Mouse (Mus musculus): Measurements from ENCODE around the gene 1700019N19Rik. TPM values are rescaled to one million over a fixed set of nuclear protein-coding genes. Genes with fewer than 3 reads are reported as not detected.

1700019N19Rik gene
- polyA plus RNA-seq, 1 experiment from 2014 or later, result not detected

- ATAC-seq (ENCODE audit: low FRiP score, low TSS enrichment), result no peak
- 81% methylated on average over 11 of the region's 11 CpGs for WGBS
These were observed 23.1 kb upstream of the 1700019N19Rik start for GRCm38 (mm10) chr19:58817398-58817797.

GRCm38 (mm10) chr19:58816453-58817041 is 22.3 kb upstream of the 1700019N19Rik start:
- H3K27me3 ChIP-seq (ENCODE audit: control insufficient read depth, insufficient read depth, low read length), result no peaks in the 10 kb centered on the region
- no peak overlapping the region for H3K27ac ChIP-seq (replicated peaks; ENCODE audit: low read depth, low read length)
- 85% methylated on average over 17 of the region's 17 CpGs for WGBS

More at GRCm38 (mm10) chr19:58817398-58817797, 23.1 kb upstream of the 1700019N19Rik start:
- Histone ChIP-seq H3K4me3 (replicated peaks; ENCODE audit: low read depth, low read length) (no peak overlapping the region), H3K27me3 (ENCODE audit: control insufficient read depth, insufficient read depth, low read length) (no peaks in the 10 kb centered on the region), H3K9me3 (ENCODE audit: control insufficient read depth, low read length) (no peaks in the 10 kb centered on the region), H3K36me3 (ENCODE audit: control insufficient read depth, insufficient read depth, low read length) (peaks cover 13% of the 10 kb centered on the region), H3K9ac (replicated peaks; ENCODE audit: low read length) (no peak overlapping the region), H3K4me1 (ENCODE audit: control insufficient read depth, insufficient read depth, low read length) (no peaks in the 10 kb centered on the region), H3K4me2 (ENCODE audit: low read length) (no peak overlapping the region), H3K27ac (replicated peaks; ENCODE audit: low read depth, low read length) (no peak overlapping the region)
- DNase-seq, result no peak

GRCm38 (mm10) chr19:58815179-58815922 is 21.1 kb upstream of the 1700019N19Rik start:
- ATAC-seq (ENCODE audit: low FRiP score, low TSS enrichment) (no peak), DNase-seq (no peak)
- 85% methylated on average over 13 of the region's 13 CpGs for WGBS

More at GRCm38 (mm10) chr19:58816453-58817041, 22.3 kb upstream of the 1700019N19Rik start:
- DNase-seq, result no peak
- Histone ChIP-seq H3K9ac (replicated peaks; ENCODE audit: low read length) (no peak overlapping the region), H3K9me3 (ENCODE audit: control insufficient read depth, low read length) (no peaks in the 10 kb centered on the region), H3K4me1 (ENCODE audit: control insufficient read depth, insufficient read depth, low read length) (no peaks in the 10 kb centered on the region), H3K4me2 (ENCODE audit: low read length) (no peak overlapping the region), H3K36me3 (ENCODE audit: control insufficient read depth, insufficient read depth, low read length) (peaks cover 13% of the 10 kb centered on the region), H3K4me3 (replicated peaks; ENCODE audit: low read depth, low read length) (no peak overlapping the region)
- ATAC-seq (ENCODE audit: low FRiP score, low TSS enrichment), result no peak

GRCm38 (mm10) chr19:58810536-58810935 is 16.3 kb upstream of the 1700019N19Rik start:
- ATAC-seq (ENCODE audit: low FRiP score, low TSS enrichment), result no peak
- Histone ChIP-seq H3K9me3 (ENCODE audit: control insufficient read depth, low read length) (no peaks in the 10 kb centered on the region), H3K36me3 (ENCODE audit: control insufficient read depth, insufficient read depth, low read length) (no peaks in the 10 kb centered on the region), H3K27ac (replicated peaks; ENCODE audit: low read depth, low read length) (no peak overlapping the region), H3K4me1 (ENCODE audit: control insufficient read depth, insufficient read depth, low read length) (no peaks in the 10 kb centered on the region), H3K27me3 (ENCODE audit: control insufficient read depth, insufficient read depth, low read length) (no peaks in the 10 kb centered on the region), H3K9ac (replicated peaks; ENCODE audit: low read length) (no peak overlapping the region), H3K4me3 (replicated peaks; ENCODE audit: low read depth, low read length) (no peak overlapping the region), H3K4me2 (ENCODE audit: low read length) (no peak overlapping the region)
- no peak for DNase-seq
- WGBS, result 79% methylated on average over 5 of the region's 5 CpGs

More at GRCm38 (mm10) chr19:58815179-58815922, 21.1 kb upstream of the 1700019N19Rik start:
- Histone ChIP-seq H3K9me3 (ENCODE audit: control insufficient read depth, low read length) (no peaks in the 10 kb centered on the region), H3K36me3 (ENCODE audit: control insufficient read depth, insufficient read depth, low read length) (peaks cover 13% of the 10 kb centered on the region), H3K27me3 (ENCODE audit: control insufficient read depth, insufficient read depth, low read length) (no peaks in the 10 kb centered on the region), H3K9ac (replicated peaks; ENCODE audit: low read length) (no peak overlapping the region), H3K4me1 (ENCODE audit: control insufficient read depth, insufficient read depth, low read length) (no peaks in the 10 kb centered on the region), H3K27ac (replicated peaks; ENCODE audit: low read depth, low read length) (no peak overlapping the region), H3K4me2 (ENCODE audit: low read length) (no peak overlapping the region), H3K4me3 (replicated peaks; ENCODE audit: low read depth, low read length) (no peak overlapping the region)

- Histone ChIP-seq H3K4me1 (ENCODE audit: control insufficient read depth, insufficient read depth, low read length) (no peaks in the 10 kb centered on the region), H3K9ac (replicated peaks; ENCODE audit: low read length) (no peak overlapping the region), H3K4me2 (ENCODE audit: low read length) (no peak overlapping the region), H3K4me3 (replicated peaks; ENCODE audit: low read depth, low read length) (no peak overlapping the region), H3K27me3 (ENCODE audit: control insufficient read depth, insufficient read depth, low read length) (no peaks in the 10 kb centered on the region), H3K36me3 (ENCODE audit: control insufficient read depth, insufficient read depth, low read length) (peaks cover 8% of the 10 kb centered on the region; the same call in 1 of the 2 replicates), H3K27ac (replicated peaks; ENCODE audit: low read depth, low read length) (no peak overlapping the region), H3K9me3 (ENCODE audit: control insufficient read depth, low read length) (no peaks in the 10 kb centered on the region)
- ATAC-seq (ENCODE audit: low FRiP score, low TSS enrichment) (no peak), DNase-seq (no peak)
- 83% methylated on average over 6 of the region's 6 CpGs for WGBS
These were observed 14.6 kb upstream of the 1700019N19Rik start for GRCm38 (mm10) chr19:58808864-58809263.

GRCm38 (mm10) chr19:58806364-58806763 is 12.1 kb upstream of the 1700019N19Rik start:
- peak; percentile 84 for DNase-seq
- Histone ChIP-seq H3K36me3 (ENCODE audit: control insufficient read depth, insufficient read depth, low read length) (peaks cover 23% of the 10 kb centered on the region), H3K4me3 (replicated peaks; ENCODE audit: low read depth, low read length) (no peak overlapping the region), H3K27ac (replicated peaks; ENCODE audit: low read depth, low read length) (no peak overlapping the region), H3K9ac (replicated peaks; ENCODE audit: low read length) (no peak overlapping the region), H3K9me3 (ENCODE audit: control insufficient read depth, low read length) (no peaks in the 10 kb centered on the region), H3K4me2 (ENCODE audit: low read length) (no peak overlapping the region), H3K4me1 (ENCODE audit: control insufficient read depth, insufficient read depth, low read length) (no peaks in the 10 kb centered on the region), H3K27me3 (ENCODE audit: control insufficient read depth, insufficient read depth, low read length) (no peaks in the 10 kb centered on the region)
- ATAC-seq (ENCODE audit: low FRiP score, low TSS enrichment), result no peak
- 6% methylated on average over 3 of the region's 3 CpGs for WGBS

GRCm38 (mm10) chr19:58805191-58805779 is 11.0 kb upstream of the 1700019N19Rik start:
- Histone ChIP-seq H3K4me1 (ENCODE audit: control insufficient read depth, insufficient read depth, low read length) (no peaks in the 10 kb centered on the region), H3K9ac (replicated peaks; ENCODE audit: low read length) (no peak overlapping the region), H3K27ac (replicated peaks; ENCODE audit: low read depth, low read length) (no peak overlapping the region), H3K27me3 (ENCODE audit: control insufficient read depth, insufficient read depth, low read length) (no peaks in the 10 kb centered on the region), H3K9me3 (ENCODE audit: control insufficient read depth, low read length) (no peaks in the 10 kb centered on the region), H3K4me3 (replicated peaks; ENCODE audit: low read depth, low read length) (no peak overlapping the region), H3K36me3 (ENCODE audit: control insufficient read depth, insufficient read depth, low read length) (peaks cover 32% of the 10 kb centered on the region), H3K4me2 (ENCODE audit: low read length) (no peak overlapping the region)
- DNase-seq (no peak), ATAC-seq (ENCODE audit: low FRiP score, low TSS enrichment) (no peak)
- WGBS, result 88% methylated on average over 9 of the region's 9 CpGs

- Histone ChIP-seq H3K9ac (replicated peaks; ENCODE audit: low read length) (no peak overlapping the region), H3K36me3 (ENCODE audit: control insufficient read depth, insufficient read depth, low read length) (peaks cover 18% of the 10 kb centered on the region)
These were observed 931 bp upstream of the 1700019N19Rik start for GRCm38 (mm10) chr19:58795114-58795669.

More at GRCm38 (mm10) chr19:58795114-58795669, 931 bp upstream of the 1700019N19Rik start:
- no peaks in the 10 kb centered on the region for H3K27me3 ChIP-seq (ENCODE audit: control insufficient read depth, insufficient read depth, low read length)
- ATAC-seq (ENCODE audit: low FRiP score, low TSS enrichment) (peak; percentile 43; the same call in 1 of the 2 replicates), DNase-seq (peak; percentile 75)
- peaks cover 5% of the 10 kb centered on the region; the same call in 1 of the 2 replicates for H3K9me3 ChIP-seq (ENCODE audit: control insufficient read depth, low read length)
- H3K4me3 ChIP-seq (replicated peaks; ENCODE audit: low read depth, low read length), result no peak overlapping the region
- H3K27ac ChIP-seq (replicated peaks; ENCODE audit: low read depth, low read length), result peak overlapping the region; percentile 28
- no peak overlapping the region for H3K4me2 ChIP-seq (ENCODE audit: low read length)
- WGBS, result 65% methylated on average over 12 of the region's 12 CpGs
- peaks cover 4% of the 10 kb centered on the region; the same call in 1 of the 2 replicates for H3K4me1 ChIP-seq (ENCODE audit: control insufficient read depth, insufficient read depth, low read length)
